Mouse (Mus musculus): ENCODE results near the gene Wif1.

Gene Wif1

DNA sequence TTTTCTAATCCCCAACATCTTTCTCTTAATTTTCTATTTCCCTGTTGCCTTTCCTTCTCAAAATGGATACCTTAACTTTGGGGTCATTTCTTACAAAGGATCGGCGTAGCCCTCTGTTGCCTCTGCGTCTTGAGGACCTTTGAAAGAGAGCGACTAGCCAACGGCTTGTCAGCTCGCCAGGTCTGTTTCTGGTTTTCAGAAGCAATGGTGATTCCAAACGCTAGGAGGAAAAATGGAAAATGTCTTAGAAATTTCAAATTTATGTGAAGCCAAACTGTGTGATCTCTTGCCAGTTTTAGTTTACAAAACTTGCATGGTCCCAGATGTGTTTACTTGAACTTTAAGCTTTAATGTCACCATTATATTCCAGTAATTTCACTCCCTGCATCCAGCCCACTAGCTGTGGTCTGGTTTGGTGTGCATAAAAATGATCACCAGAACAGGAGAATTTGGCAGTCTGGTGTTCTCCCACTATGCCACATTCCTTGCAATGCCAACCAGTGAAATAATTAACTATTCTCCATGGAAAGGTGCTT, 33.7 kb downstream of the Wif1 start:
- ATAC-seq (ENCODE audit: insufficient number of reproducible peaks, low FRiP score, low TSS enrichment) = no peak

DNA sequence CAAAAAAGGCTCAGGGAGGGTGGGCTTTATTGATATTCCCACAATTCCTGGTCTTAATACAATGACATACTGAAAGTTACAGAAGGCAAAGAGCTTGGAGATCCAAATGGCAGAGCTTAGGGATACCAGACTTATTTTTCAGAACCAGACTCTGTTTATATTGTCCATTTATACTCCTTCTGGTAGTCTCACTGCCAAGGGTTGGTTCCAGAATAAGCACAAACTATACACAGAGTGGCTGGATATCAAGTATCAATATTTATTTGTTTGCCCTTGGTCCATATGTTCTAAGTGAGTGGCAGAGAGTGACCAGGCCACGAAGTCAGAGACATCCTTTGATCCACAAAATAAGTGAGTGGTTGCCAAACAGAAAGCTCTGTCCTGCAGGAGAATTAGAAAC, 34.2 kb downstream of the Wif1 start:
- no peak for ATAC-seq (ENCODE audit: insufficient number of reproducible peaks, low FRiP score, low TSS enrichment)

DNA sequence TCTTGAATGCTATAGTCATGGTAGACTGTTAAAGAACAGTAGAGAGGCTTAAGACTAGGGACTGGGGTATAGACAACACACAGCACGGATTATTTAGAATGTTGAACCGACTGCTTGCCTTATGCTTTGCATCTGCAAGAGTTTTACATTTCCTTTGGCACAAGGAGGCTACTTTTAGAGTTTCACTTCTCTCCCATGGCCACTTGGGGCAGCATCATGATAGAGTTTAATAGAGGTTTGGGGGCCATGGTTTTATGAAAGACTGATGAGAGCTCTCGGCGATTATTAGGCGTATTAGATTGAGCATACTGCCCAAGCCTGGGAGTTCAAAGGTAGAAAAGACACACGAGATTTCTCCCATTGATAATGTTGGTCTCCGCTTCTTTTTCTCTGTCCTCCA, 37.0 kb downstream of the Wif1 start:
- ATAC-seq (ENCODE audit: insufficient number of reproducible peaks, low FRiP score, low TSS enrichment) = no peak

DNA sequence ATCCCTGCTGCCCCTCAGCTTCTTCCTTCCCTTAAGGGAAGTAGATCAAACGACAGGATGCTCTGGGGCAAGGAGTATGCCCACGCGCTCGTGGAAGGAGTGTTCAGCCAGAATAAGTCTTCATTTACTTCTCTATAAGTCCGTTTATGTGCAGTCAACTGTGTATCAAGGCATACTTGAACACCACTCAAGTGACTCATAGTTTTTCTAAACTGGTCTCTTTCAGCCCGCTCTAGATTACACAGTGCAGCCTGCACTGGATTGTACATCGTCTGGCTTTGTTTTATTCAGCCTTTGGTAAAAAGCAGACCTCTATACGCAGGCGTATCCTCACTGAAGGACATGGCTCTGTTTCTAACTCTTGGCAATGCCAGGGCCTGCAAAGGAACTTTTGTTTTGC, 46.7 kb downstream of the Wif1 start:
- ATAC-seq (ENCODE audit: insufficient number of reproducible peaks, low FRiP score, low TSS enrichment) = no peak

DNA sequence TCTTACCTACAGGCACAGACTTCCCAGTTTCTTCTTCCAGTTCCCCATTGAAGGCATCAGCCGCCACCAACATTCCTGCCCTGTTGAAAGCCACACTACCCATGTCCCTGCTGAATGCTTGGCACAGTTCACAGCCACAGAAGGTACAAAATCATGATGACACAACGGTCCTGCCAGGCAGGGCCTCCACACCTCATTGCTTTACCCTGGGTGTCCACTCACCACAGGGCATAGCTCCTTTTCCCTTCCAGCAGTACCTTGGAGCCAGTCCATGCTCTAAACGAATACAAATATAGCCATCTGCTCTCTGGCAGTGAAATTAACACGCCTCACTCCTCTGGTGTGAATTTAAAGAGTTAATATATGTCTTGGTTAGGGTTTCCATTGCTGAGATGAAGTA, 49.1 kb downstream of the Wif1 start:
- ATAC-seq (ENCODE audit: insufficient number of reproducible peaks, low FRiP score, low TSS enrichment) = no peak

DNA sequence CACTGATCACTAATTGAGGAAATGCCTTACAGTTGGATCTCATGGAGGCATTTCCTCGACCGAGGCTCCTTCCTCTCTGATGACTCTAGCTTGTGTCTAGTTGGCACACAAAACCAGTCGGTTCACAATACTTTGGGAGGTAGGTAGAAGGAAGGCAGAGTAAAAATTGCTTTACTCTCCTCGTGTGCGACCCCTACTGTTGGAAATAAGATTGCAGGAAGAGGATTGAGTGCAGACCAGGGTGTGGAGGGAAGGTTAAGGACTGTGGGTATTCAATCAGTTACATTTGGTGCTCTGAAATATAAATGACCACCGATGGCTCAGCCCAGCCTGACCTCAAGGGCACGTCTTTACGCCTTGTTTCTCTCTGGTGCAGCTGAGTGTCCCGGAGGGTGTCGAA, 49.8 kb downstream of the Wif1 start:
- ATAC-seq (ENCODE audit: insufficient number of reproducible peaks, low FRiP score, low TSS enrichment) = no peak

DNA sequence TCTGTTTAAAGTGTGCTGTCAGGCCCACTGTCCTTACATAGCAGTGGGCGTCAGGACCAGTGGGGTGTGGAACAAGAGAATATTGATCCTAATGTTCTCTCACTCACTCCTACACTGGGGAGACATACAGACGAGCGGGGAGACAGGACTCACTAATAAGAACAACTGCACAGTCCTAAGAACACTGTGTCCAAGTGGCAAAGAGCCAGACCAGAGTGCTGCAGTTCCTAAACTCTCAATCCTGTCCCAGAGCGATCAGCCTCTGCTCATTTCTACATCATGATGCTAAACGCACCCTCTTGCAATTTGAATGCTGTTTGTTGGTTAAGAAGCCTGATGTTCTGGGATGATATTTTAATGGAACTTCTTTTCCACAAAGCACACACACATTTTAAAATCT, 54.9 kb downstream of the Wif1 start:
- ATAC-seq (ENCODE audit: insufficient number of reproducible peaks, low FRiP score, low TSS enrichment) = no peak

DNA sequence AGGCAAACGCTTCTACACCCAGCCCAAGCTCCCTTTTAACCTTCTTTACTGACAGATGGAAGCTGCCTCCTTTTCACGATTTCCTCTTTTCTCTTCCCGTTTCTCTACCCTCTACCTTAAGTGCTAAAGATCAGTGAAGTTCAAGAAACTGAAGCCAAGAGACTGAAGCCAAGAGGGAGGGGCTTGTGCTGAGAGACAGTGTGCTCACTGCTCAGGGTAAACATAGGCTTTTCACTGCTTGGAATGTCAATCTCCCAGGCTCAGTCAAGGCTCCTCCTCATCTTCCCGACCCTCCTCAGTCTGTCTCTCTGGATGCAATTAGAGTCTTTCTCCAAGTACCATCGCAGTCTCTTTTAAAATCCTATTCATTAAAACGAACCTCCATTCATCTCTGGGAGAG, 55.6 kb downstream of the Wif1 start:
- no peak for ATAC-seq (ENCODE audit: insufficient number of reproducible peaks, low FRiP score, low TSS enrichment)

DNA sequence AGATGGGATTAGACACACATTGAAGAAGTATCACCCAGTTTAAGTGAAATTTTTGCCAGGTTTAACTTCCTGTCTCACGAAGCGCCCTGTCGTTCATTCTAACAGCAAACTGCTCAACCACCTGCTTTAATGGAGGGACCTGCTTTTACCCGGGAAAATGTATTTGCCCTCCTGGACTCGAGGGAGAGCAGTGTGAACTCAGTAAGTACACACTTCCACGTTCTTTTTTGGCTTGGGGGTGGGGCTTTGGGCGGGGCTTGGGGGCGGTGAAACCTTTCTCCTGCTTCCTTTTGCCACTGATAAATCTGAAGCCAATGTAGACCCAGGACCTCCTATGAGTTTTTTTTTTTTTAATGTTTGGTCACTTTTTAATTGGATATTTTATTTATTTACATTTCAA, 56.2 kb downstream of the Wif1 start:
- no peak for ATAC-seq (ENCODE audit: insufficient number of reproducible peaks, low FRiP score, low TSS enrichment)

DNA sequence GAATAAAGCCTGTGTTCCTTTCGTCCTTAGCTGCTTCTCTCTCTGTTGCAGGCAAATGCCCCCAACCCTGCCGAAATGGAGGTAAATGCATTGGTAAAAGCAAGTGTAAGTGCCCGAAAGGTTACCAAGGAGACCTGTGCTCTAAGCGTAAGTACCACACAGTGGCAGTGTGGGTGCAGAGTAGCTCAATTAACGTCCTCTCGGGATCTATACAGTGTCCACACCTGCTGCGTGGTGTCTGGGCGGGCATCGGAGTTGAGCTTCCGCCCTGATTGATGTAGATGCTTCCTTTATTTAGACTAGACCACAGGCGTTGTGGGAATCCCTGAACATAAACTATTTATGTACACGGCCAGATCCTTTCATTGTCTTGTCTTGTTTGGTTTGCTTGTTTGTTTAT, 62.2 kb downstream of the Wif1 start:
- no peak for ATAC-seq (ENCODE audit: insufficient number of reproducible peaks, low FRiP score, low TSS enrichment)

DNA sequence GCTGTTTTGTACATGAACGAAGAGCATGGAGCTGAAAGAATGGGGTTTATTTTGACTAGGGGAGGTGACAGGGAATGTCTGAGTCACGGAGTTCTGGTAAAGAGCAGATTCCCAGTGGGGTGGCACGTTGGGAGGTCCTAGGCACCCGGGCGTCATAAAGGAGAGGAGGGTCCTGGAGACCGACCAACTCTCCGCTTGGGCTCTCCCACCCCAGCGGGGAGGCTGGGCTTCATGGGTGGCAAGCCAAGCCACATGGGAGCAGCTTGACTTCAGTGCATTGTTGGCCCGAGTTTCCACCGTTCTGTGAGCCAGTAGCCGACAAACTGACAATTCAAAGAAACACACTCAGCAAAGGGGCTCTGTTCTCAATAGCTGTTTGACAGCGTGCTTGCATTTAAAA, 64.5 kb downstream of the Wif1 start:
- ATAC-seq (ENCODE audit: insufficient number of reproducible peaks, low FRiP score, low TSS enrichment) = no peak

DNA sequence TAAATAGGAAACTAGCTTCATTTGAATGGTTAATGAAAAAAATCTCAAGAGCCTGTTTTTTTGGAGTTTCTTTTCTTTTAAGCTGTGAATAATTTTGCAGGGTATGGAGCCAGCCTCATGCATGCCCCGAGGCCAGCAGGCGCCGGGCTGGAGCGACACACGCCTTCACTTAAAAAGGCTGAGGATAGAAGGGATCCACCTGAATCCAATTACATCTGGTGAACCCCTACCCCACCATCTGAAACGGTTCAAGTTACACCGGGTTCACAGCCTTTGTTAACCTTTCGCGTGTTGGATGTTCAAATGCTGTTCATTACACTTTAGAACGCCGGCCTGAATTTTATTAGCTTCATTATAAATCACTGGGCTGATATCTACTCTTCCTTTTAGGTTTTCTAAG, 65.9 kb downstream of the Wif1 start:
- no peak for ATAC-seq (ENCODE audit: insufficient number of reproducible peaks, low FRiP score, low TSS enrichment)

DNA sequence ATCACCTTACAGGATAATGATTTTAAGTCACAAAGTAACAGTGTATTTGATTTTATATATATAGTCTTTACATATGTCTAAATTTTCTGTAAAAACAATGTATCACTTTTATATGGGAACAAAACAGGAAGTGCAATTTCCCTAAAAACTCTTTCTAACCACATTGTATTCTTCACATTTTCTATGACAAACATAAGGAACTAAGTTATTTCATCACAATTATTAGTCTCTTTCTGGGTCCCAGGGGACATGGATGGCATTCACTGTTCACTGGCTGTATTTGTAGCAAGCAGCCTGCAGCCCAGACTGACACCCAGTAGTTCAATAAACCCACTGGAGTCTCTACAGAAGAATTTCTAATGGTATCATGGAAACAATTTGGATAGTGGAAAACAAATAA, 82.4 kb downstream of the Wif1 start:
- no peak for ATAC-seq (ENCODE audit: insufficient number of reproducible peaks, low FRiP score, low TSS enrichment)

DNA sequence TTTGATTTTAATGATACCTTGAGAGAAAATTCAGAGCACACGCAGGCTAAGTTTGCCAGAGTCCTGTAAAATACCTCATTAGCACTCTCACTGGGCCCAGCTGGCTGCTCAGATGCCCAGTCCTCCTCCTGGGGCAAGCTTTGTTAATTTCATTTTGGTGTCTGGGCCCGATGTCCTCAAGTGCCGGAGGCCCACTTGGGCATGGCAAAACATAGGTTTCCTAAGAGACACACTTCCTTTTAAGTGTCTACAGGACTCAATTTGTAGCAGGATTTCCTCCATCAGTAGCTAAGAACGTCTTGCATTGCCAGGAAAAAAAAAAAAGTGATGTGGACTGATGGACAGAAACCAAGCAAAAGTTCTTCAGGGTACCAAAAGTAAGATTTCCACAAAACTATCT, 82.9 kb downstream of the Wif1 start:
- no peak for ATAC-seq (ENCODE audit: insufficient number of reproducible peaks, low FRiP score, low TSS enrichment)

DNA sequence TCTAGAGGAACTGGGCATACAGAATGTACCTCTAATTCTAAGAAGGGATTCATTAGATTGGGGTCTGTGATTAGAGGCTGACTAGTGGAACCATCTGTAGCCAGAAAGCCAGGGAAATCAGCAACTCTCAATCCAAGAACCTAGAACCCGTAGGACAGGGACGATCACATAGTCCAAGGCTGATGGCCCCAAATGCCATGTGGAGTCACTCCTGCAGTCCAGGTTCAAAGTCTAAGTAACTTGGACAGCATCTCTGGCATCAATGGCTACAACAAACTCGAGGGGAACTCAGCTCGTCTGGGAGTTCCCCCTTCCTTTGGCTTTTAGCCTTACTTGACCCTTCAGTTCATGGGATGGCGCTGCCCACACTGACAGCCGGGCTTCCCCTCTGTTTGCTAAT, 87.0 kb downstream of the Wif1 start:
- no peak for ATAC-seq (ENCODE audit: insufficient number of reproducible peaks, low FRiP score, low TSS enrichment)

DNA sequence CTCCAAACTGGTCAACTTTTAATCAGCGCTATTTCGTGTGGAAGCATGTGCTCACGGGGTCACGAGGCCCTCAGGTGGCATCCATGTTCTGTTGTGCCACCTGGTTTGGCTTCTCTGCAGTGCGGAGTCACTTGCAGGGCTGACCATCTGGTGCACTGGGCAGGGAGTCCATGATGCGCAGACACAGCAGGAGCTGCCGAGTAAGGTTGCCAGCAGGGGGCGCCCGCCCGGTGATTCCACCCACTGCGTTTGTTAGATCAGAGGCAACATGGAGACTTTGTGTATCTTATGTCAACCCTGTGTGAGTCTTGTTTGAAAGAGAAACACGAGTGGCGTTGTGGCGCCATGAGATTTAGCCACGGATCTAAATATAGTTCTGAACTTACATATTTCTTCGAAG, 90.7 kb downstream of the Wif1 start:
- no peak for ATAC-seq (ENCODE audit: insufficient number of reproducible peaks, low FRiP score, low TSS enrichment)

DNA sequence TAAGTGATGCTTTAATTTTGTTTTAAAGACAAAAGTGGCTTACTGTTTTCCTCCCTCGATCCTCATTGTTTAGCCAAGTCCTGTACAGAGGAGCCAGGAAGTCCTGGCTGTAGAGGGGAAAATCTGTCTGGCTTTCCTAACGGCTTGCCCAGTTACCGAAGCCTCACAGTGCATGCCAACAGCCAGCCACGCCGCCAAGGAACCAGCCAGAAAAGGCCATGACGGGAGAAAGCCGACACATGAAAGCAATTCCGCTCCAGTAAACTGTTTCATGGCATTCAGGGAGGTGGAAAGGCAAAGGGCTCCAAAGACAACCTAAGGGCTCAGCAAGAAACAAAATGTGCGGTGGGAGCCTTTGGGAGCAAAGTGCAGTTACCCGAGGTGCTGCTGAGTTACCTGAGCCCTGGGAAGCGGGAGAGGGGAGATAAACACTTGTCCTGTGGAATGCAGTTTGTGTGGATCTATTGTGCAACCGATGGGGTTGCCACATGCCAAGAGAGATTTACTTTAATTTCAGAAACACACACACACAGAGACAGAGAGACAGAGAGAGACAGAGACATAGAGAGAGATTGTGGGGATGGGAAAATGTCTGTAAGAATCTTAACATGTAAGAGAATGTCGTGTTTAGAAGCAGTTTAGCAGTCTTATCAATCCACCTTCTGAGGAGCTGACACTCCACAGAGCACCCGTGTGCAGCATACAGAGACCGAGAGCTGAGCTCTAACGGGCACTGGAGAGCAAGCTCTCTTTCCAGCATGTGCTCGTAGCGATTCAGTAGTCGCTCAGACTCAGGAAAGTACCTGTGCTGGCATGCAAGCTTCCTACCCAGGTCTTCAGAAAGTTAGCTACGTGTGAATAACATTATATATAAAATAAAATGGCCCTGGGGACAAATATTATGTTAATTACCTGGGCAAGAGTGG, 95.5 kb downstream of the Wif1 start:
- ATAC-seq (ENCODE audit: insufficient number of reproducible peaks, low FRiP score, low TSS enrichment) = no peak
